Mouse (Mus musculus) liver, adult 2 months (tissue): ENCODE data around the gene Zmat5.

Experiments used
- CTCF ChIP-seq: fragments of 200-500 bp; IDR thresholded peaks from 2 replicates; pipeline ENCODE4 v1.5.1; 2011; ENCODE audit warnings: low read depth, low read length, control low read depth
- POLR2A ChIP-seq: fragments of 200-500 bp; IDR thresholded peaks from 2 replicates; pipeline ENCODE4 v1.6.1; 2011; ENCODE audit warnings: low read length, control low read depth; ENCODE audit not compliant: insufficient read depth; ENCODE audit errors: extremely low read depth

DNA sequence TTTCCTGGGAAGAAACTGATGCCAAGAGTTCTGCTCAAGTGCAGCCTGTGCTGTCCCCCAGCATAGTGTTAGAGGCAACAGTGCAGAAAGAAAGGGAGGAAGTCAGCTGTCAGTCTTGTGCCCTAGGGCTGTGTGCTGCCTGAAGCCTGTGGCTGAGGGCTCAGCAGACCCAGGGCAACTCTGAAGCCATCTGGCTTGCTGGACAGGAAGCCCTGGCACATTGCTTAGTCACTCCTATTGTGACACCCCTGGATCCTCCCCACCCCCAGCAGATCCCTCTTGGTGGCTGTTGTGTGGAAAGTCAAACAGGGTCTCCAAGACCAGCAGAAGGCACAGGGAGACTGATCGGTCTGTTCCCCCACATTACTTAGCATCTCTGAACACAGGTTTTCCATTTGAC is 29.9 kb upstream of the Zmat5 start:
- no peak for TF ChIP-seq CTCF
- no peak for TF ChIP-seq POLR2A
